Mouse (Mus musculus) kidney, embryonic 14.5 days (tissue): ENCODE measurements around the gene Kcna1. TPM values are rescaled to one million over a fixed set of nuclear protein-coding genes. Genes with fewer than 3 reads are reported as not detected.

Source experiments
- ATAC-seq: fragments of 200-750 bp; cut with Nextera tagmentation; 2 replicates; pipeline ENCODE4 v1.8.0; 2017; ENCODE audit warnings: moderate number of reproducible peaks, mild to moderate bottlenecking, moderate TSS enrichment, moderate library complexity; ENCODE audit not compliant: low FRiP score, low TSS enrichment
- H3K27ac ChIP-seq: fragments of 300-500 bp; sonication (generic); 2 replicates; pipeline ENCODE4 v1.5.1; 2014; ENCODE audit warnings: low read depth, mild to moderate bottlenecking, low read length, moderate library complexity, mixed read lengths
- H3K27me3 ChIP-seq: fragments of 300-500 bp; sonication (generic); 2 replicates; pipeline ENCODE4 v1.6.1; 2014; ENCODE audit warnings: mild to moderate bottlenecking, low read length; ENCODE audit not compliant: control insufficient read depth, insufficient read depth
- H3K36me3 ChIP-seq: fragments of 300-500 bp; sonication (generic); 2 replicates; pipeline ENCODE4 v1.6.1; 2014; ENCODE audit warnings: low read length, mixed read lengths; ENCODE audit not compliant: control insufficient read depth, insufficient read depth
- H3K4me1 ChIP-seq: fragments of 300-500 bp; sonication (generic); 2 replicates; pipeline ENCODE4 v1.6.1; 2014; ENCODE audit warnings: low read length, mixed read lengths; ENCODE audit not compliant: control insufficient read depth, insufficient read depth
- H3K4me2 ChIP-seq: fragments of 300-500 bp; sonication (generic); replicated peaks from 2 replicates; pipeline ENCODE4 v1.6.1; 2014; ENCODE audit warnings: low read depth, mild to moderate bottlenecking, low read length
- H3K4me3 ChIP-seq: fragments of 300-500 bp; sonication (generic); 2 replicates; pipeline ENCODE4 v1.5.1; 2014; ENCODE audit warnings: mild to moderate bottlenecking, low read length
- H3K9ac ChIP-seq: fragments of 300-500 bp; sonication (generic); 2 replicates; pipeline ENCODE4 v1.6.1; 2014; ENCODE audit warnings: low read depth, mild to moderate bottlenecking, low read length, moderate library complexity
- H3K9me3 ChIP-seq: fragments of 300-500 bp; sonication (generic); 2 replicates; pipeline ENCODE4 v1.6.1; 2016; ENCODE audit warnings: low read length; ENCODE audit not compliant: control insufficient read depth
- WGBS: fragments of 180-500 bp; shearing (Covaris S2); extraction: QIAGEN DNeasy Blood & Tissue Kit; methylation state at CpG from one replicate; pipeline ENCODE4 v1.1.7; 2014; 5-methylcytosine and 5-hydroxymethylcytosine counted together
- polyA plus RNA-seq: library from polyadenylated mRNA; unstranded; fragments of >200 nt; fragmentation: Nextera tagmentation; extraction: Ambion mirVana; gene quantifications from 2 replicates; pipeline ENCODE4 v1.2.1, GENCODE M21; 2014

Kcna1 gene
- 0.30 and 0.66 TPM in 2 replicates for polyA plus RNA-seq

- Histone ChIP-seq H3K9ac (peak within 1 kb of the TSS; percentile 31; the same call in 1 of the 2 replicates), H3K4me2 (peak within 1 kb of the TSS; percentile 97), H3K27me3 (peaks cover 48% of the 10 kb centered on the region), H3K9me3 (no peaks in the 10 kb centered on the region), H3K36me3 (no peaks in the 10 kb centered on the region), H3K4me1 (peaks cover 26% of the 10 kb centered on the region), H3K4me3 (peak within 1 kb of the TSS; percentile 51), H3K27ac (no peak within 1 kb of the TSS)
- ATAC-seq, result no peak
- 27% methylated on average over 8 of the region's 8 CpGs for WGBS
Measured at GRCm38 (mm10) chr6:126646381-126646780, at the start of gene Kcna1. Kcna1 (minus strand) TSS chr6:126646384.

DNA sequence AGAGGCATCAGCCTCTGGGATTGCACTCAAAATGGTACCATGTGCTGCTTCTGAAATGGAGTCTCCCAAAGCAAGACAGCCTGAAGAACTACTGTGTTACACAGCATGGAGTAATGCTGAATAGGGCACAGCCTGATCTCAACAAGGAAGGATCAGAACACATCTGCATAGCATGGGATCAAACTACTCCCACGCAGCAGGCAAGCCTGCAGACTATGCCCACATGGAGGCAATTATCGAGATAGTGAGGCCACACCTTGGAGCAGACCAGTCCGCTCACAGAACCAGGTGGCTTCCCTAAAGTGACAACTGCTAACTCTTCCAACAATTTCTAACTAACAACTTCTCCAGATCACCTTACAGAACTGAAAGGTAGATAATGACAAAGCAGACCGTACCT, 40.9 kb upstream of the Kcna1 start:
- no peaks in the 10 kb centered on the region for H3K9me3 ChIP-seq
- 34% methylated on average over 4 of the region's 4 CpGs for WGBS

GRCm38 (mm10) chr6:126685135-126685534, 39.0 kb upstream of the Kcna1 start:
- H3K4me2 ChIP-seq, result no peak overlapping the region
- H3K4me1 ChIP-seq, result no peaks in the 10 kb centered on the region
- WGBS, result 76% methylated on average over 3 of the region's 3 CpGs
- no peak for ATAC-seq
- no peaks in the 10 kb centered on the region for H3K9me3 ChIP-seq
- H3K9ac ChIP-seq, result no peak overlapping the region
- no peak overlapping the region for H3K27ac ChIP-seq
- H3K4me3 ChIP-seq, result no peak overlapping the region
- no peaks in the 10 kb centered on the region for H3K36me3 ChIP-seq
- H3K27me3 ChIP-seq, result no peaks in the 10 kb centered on the region

More for the DNA sequence above, 40.9 kb upstream of the Kcna1 start:
- Histone ChIP-seq H3K27ac (no peak overlapping the region), H3K4me3 (no peak overlapping the region), H3K36me3 (no peaks in the 10 kb centered on the region), H3K9ac (no peak overlapping the region), H3K27me3 (no peaks in the 10 kb centered on the region), H3K4me1 (no peaks in the 10 kb centered on the region), H3K4me2 (no peak overlapping the region)
- ATAC-seq, result no peak; the same call in 1 of the 2 replicates

- 66% methylated on average over 7 of the region's 7 CpGs for WGBS
- Histone ChIP-seq H3K36me3 (no peaks in the 10 kb centered on the region), H3K27me3 (no peaks in the 10 kb centered on the region; the same call in 1 of the 2 replicates), H3K4me3 (no peak overlapping the region), H3K4me1 (no peaks in the 10 kb centered on the region), H3K9ac (no peak overlapping the region), H3K4me2 (no peak overlapping the region), H3K9me3 (no peaks in the 10 kb centered on the region), H3K27ac (no peak overlapping the region)
- ATAC-seq, result no peak
Measured at GRCm38 (mm10) chr6:126678961-126679360, 32.8 kb upstream of the Kcna1 start.

GRCm38 (mm10) chr6:126667001-126667400, 20.8 kb upstream of the Kcna1 start:
- no peak for ATAC-seq
- 98% methylated on average over 5 of the region's 5 CpGs for WGBS
- no peaks in the 10 kb centered on the region for H3K27me3 ChIP-seq
- no peaks in the 10 kb centered on the region for H3K4me1 ChIP-seq
- H3K9ac ChIP-seq, result no peak overlapping the region
- H3K4me3 ChIP-seq, result no peak overlapping the region
- no peak overlapping the region for H3K4me2 ChIP-seq
- H3K9me3 ChIP-seq, result no peaks in the 10 kb centered on the region
- no peaks in the 10 kb centered on the region for H3K36me3 ChIP-seq
- H3K27ac ChIP-seq, result no peak overlapping the region

- H3K36me3 ChIP-seq, result no peaks in the 10 kb centered on the region
- H3K9ac ChIP-seq, result no peak overlapping the region
- no peak for ATAC-seq
- WGBS, result 52% methylated on average over 6 of the region's 6 CpGs
- H3K27me3 ChIP-seq, result no peaks in the 10 kb centered on the region
- H3K9me3 ChIP-seq, result no peaks in the 10 kb centered on the region
- no peaks in the 10 kb centered on the region for H3K4me1 ChIP-seq
- H3K27ac ChIP-seq, result no peak overlapping the region
- no peak overlapping the region for H3K4me2 ChIP-seq
- no peak overlapping the region for H3K4me3 ChIP-seq
Measured at GRCm38 (mm10) chr6:126666091-126666490, 19.9 kb upstream of the Kcna1 start.

GRCm38 (mm10) chr6:126664569-126664968, 18.4 kb upstream of the Kcna1 start:
- 81% methylated on average over 3 of the region's 3 CpGs for WGBS

DNA sequence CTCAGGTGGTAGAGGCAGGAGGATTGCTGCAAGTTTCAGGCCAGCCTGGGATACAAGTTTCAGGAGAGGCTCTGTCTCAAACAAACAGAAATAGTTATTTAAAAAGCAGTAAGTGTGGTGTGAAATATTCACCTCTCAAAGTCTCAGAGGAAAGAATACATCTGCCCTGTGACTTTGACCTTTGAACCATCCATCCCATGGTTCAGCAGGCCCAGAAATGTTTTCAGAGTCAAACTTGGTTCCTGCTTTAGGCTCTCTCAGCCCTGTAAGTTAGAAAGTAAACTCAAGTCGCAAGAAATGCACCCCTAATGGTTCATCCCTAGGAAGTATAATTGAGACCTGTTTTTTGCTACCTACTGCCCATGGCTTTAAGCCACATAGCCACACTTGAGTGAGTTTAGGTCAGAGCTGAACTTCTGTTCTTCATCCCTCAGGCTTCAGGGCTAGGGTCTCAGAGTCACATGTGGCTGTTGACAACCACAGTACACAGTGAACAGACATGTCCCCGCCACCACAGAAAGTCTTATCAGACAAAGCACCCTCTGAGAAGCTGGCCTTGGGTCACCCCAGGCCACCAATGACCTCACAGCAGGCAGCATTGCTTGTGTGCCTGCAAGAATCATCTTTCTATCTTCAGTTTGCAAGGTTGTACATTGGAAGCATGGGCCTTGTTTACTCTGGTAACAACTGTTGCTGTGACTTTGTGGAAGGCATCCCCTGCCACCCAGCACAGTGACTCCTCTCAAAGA, 11.6 kb upstream of the Kcna1 start:
- no peaks in the 10 kb centered on the region for H3K27me3 ChIP-seq
- 75% methylated on average over 2 of the region's 2 CpGs for WGBS
- H3K9me3 ChIP-seq, result no peaks in the 10 kb centered on the region
- no peak overlapping the region for H3K27ac ChIP-seq
- H3K4me2 ChIP-seq, result no peak overlapping the region
- H3K4me3 ChIP-seq, result no peak overlapping the region
- no peaks in the 10 kb centered on the region for H3K4me1 ChIP-seq
- ATAC-seq, result no peak
- H3K9ac ChIP-seq, result no peak overlapping the region
- no peaks in the 10 kb centered on the region for H3K36me3 ChIP-seq

More at GRCm38 (mm10) chr6:126664569-126664968, 18.4 kb upstream of the Kcna1 start:
- H3K4me3 ChIP-seq, result no peak overlapping the region
- no peak overlapping the region for H3K27ac ChIP-seq
- H3K4me2 ChIP-seq, result no peak overlapping the region
- H3K9me3 ChIP-seq, result no peaks in the 10 kb centered on the region
- no peak for ATAC-seq
- H3K36me3 ChIP-seq, result no peaks in the 10 kb centered on the region
- no peaks in the 10 kb centered on the region for H3K4me1 ChIP-seq
- H3K27me3 ChIP-seq, result no peaks in the 10 kb centered on the region
- no peak overlapping the region for H3K9ac ChIP-seq

DNA sequence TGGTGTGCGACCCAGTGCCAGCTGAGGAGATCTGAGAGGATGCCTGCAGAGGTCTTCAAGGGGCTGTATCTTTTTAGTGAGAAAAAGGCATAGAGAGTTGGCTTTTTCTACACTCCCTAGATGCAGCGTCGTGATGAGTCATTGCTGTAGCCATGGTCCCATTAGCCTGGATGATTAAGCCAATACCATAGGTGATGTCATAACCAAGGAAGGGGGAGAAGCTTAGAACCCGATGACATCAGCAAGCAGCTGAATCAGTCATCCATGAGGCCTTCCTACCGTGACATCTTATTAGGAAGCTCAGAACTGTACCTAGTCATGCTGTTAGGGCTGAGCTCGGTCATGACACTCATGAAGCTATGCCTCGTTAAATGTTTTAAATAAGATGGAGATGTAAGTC, 7.4 kb upstream of the Kcna1 start:
- WGBS, result 82% methylated on average over 7 of the region's 7 CpGs
- H3K27ac ChIP-seq, result no peak overlapping the region
- no peak for ATAC-seq

More for the DNA sequence above, 7.4 kb upstream of the Kcna1 start:
- H3K36me3 ChIP-seq, result no peaks in the 10 kb centered on the region
- H3K4me2 ChIP-seq, result no peak overlapping the region
- no peak overlapping the region for H3K9ac ChIP-seq
- no peaks in the 10 kb centered on the region for H3K4me1 ChIP-seq
- no peaks in the 10 kb centered on the region for H3K9me3 ChIP-seq
- no peaks in the 10 kb centered on the region for H3K27me3 ChIP-seq
- H3K4me3 ChIP-seq, result no peak overlapping the region
